Mouse (Mus musculus) hindbrain, embryonic 11.5 days (tissue): ENCODE measurements at regions not wholly inside any gene's neighbourhood (a gene's known extent, or its start where the extent isn't known, plus 50 kb on each side); places are given as distances from the start of the nearest gene placed in this dataset.

Experiments
- ATAC-seq: fragments of 200-750 bp; cut with Nextera tagmentation; 2 replicates; pipeline ENCODE4 v1.8.0; 2017; ENCODE audit warnings: mild to moderate bottlenecking, moderate TSS enrichment, moderate library complexity; ENCODE audit not compliant: low FRiP score
- DNase-seq: peaks from one replicate; pipeline ENCODE4 v3.0.0-alpha.2; 2015; ENCODE audit warnings: low spot score
- H3K27ac ChIP-seq: fragments of 300-500 bp; sonication (generic); 2 replicates; pipeline ENCODE4 v1.5.1; 2014; ENCODE audit warnings: mild to moderate bottlenecking, low read depth, low read length
- H3K27me3 ChIP-seq: fragments of 300-500 bp; sonication (generic); 2 replicates; pipeline ENCODE4 v1.6.1; 2014; ENCODE audit warnings: mild to moderate bottlenecking, low read length, moderate library complexity, mixed read lengths; ENCODE audit not compliant: control insufficient read depth, insufficient read depth
- H3K36me3 ChIP-seq: fragments of 300-500 bp; sonication (generic); 2 replicates; pipeline ENCODE4 v1.6.1; 2014; ENCODE audit warnings: mild to moderate bottlenecking, low read length, moderate library complexity, mixed read lengths; ENCODE audit not compliant: control insufficient read depth, insufficient read depth
- H3K4me1 ChIP-seq: fragments of 300-500 bp; sonication (generic); replicated peaks from 2 replicates; pipeline ENCODE4 v1.6.1; 2014; ENCODE audit warnings: low read length, mixed read lengths; ENCODE audit not compliant: control insufficient read depth, insufficient read depth
- H3K4me2 ChIP-seq: fragments of 300-500 bp; sonication (generic); replicated peaks from 2 replicates; pipeline ENCODE4 v1.6.1; 2014; ENCODE audit warnings: mild to moderate bottlenecking, low read depth, low read length
- H3K4me3 ChIP-seq: fragments of 300-500 bp; sonication (generic); 2 replicates; pipeline ENCODE4 v1.5.1; 2014; ENCODE audit warnings: low read depth, low read length
- H3K9ac ChIP-seq: fragments of 300-500 bp; sonication (generic); 2 replicates; pipeline ENCODE4 v1.6.1; 2014; ENCODE audit warnings: low read depth, low read length
- H3K9me3 ChIP-seq: fragments of 300-500 bp; sonication (generic); 2 replicates; pipeline ENCODE4 v1.6.1; 2016; ENCODE audit warnings: low read length; ENCODE audit not compliant: control insufficient read depth
- WGBS: fragments of 180-500 bp; shearing (Covaris S2); extraction: QIAGEN DNeasy Blood & Tissue Kit; methylation state at CpG from one replicate; pipeline ENCODE4 v1.1.7; 2014; 5-methylcytosine and 5-hydroxymethylcytosine counted together

GRCm38 (mm10) chrX:142561788-142562187 is 119.4 kb upstream of the Tmem164 start:
- Histone ChIP-seq H3K9me3 (no peaks in the 10 kb centered on the region), H3K9ac (no peak overlapping the region), H3K36me3 (no peaks in the 10 kb centered on the region), H3K4me2 (no peak overlapping the region), H3K27me3 (0 out of 2 replicates have a peak, but pooled peaks cover 3% of the 10 kb centered on the region), H3K4me3 (no peak overlapping the region), H3K27ac (no peak overlapping the region), H3K4me1 (no peaks in the 10 kb centered on the region)
- ATAC-seq (no peak), DNase-seq (no peak)
- WGBS: 82% methylated on average over 5 of the region's 5 CpGs

GRCm38 (mm10) chrX:142564186-142564585 is 117.0 kb upstream of the Tmem164 start:
- no peak for ATAC-seq
- H3K4me1 ChIP-seq: no peaks in the 10 kb centered on the region
- 85% methylated on average over 9 of the region's 9 CpGs for WGBS
- no peak overlapping the region for H3K4me3 ChIP-seq
- H3K9me3 ChIP-seq: no peaks in the 10 kb centered on the region
- no peak overlapping the region for H3K27ac ChIP-seq
- H3K9ac ChIP-seq: no peak overlapping the region
- no peak overlapping the region for H3K4me2 ChIP-seq
- DNase-seq: no peak
- H3K27me3 ChIP-seq: peaks cover 3% of the 10 kb centered on the region; the same call in 1 of the 2 replicates
- H3K36me3 ChIP-seq: no peaks in the 10 kb centered on the region

GRCm38 (mm10) chrX:142571772-142572171 is 109.4 kb upstream of the Tmem164 start:
- ATAC-seq (no peak), DNase-seq (no peak)
- no peaks in the 10 kb centered on the region for H3K9me3 ChIP-seq
- H3K4me1 ChIP-seq: no peaks in the 10 kb centered on the region
- H3K27me3 ChIP-seq: no peaks in the 10 kb centered on the region; the same call in 1 of the 2 replicates
- no peak overlapping the region for H3K4me3 ChIP-seq
- H3K9ac ChIP-seq: no peak overlapping the region
- no peaks in the 10 kb centered on the region for H3K36me3 ChIP-seq
- H3K4me2 ChIP-seq: no peak overlapping the region
- H3K27ac ChIP-seq: no peak overlapping the region

GRCm38 (mm10) chrX:142574022-142574421 is 107.2 kb upstream of the Tmem164 start:
- ATAC-seq: no peak
- no peaks in the 10 kb centered on the region for H3K4me1 ChIP-seq
- DNase-seq: no peak
- no peak overlapping the region for H3K4me3 ChIP-seq
- 88% methylated on average over 4 of the region's 4 CpGs for WGBS
- no peak overlapping the region for H3K4me2 ChIP-seq
- no peaks in the 10 kb centered on the region for H3K9me3 ChIP-seq
- H3K27ac ChIP-seq: no peak overlapping the region
- no peak overlapping the region for H3K9ac ChIP-seq
- no peaks in the 10 kb centered on the region for H3K27me3 ChIP-seq
- H3K36me3 ChIP-seq: no peaks in the 10 kb centered on the region

- no peak overlapping the region for H3K4me2 ChIP-seq
- ATAC-seq: no peak
- no peaks in the 10 kb centered on the region for H3K36me3 ChIP-seq
- no peak for DNase-seq
- 62% methylated on average over 10 of the region's 10 CpGs for WGBS
- H3K4me1 ChIP-seq: no peaks in the 10 kb centered on the region
- H3K4me3 ChIP-seq: no peak overlapping the region
- no peak overlapping the region for H3K9ac ChIP-seq
- no peak overlapping the region for H3K27ac ChIP-seq
- H3K9me3 ChIP-seq: no peaks in the 10 kb centered on the region
- H3K27me3 ChIP-seq: no peaks in the 10 kb centered on the region
Observed at GRCm38 (mm10) chrX:142574945-142575710, 106.1 kb upstream of the Tmem164 start.

- H3K4me2 ChIP-seq: no peak overlapping the region
- DNase-seq (no peak), ATAC-seq (no peak)
- H3K9me3 ChIP-seq: no peaks in the 10 kb centered on the region
- H3K27ac ChIP-seq: no peak overlapping the region
- H3K4me3 ChIP-seq: no peak overlapping the region
- no peaks in the 10 kb centered on the region for H3K36me3 ChIP-seq
- WGBS: 81% methylated on average over 3 of the region's 3 CpGs
- no peaks in the 10 kb centered on the region for H3K27me3 ChIP-seq
- no peaks in the 10 kb centered on the region for H3K4me1 ChIP-seq
- H3K9ac ChIP-seq: no peak overlapping the region
Observed at GRCm38 (mm10) chrX:142576127-142576526, 105.1 kb upstream of the Tmem164 start.

GRCm38 (mm10) chrX:142577449-142578081 is 103.6 kb upstream of the Tmem164 start:
- 81% methylated on average over 6 of the region's 6 CpGs for WGBS
- Histone ChIP-seq H3K27ac (no peak overlapping the region), H3K9me3 (no peaks in the 10 kb centered on the region), H3K36me3 (no peaks in the 10 kb centered on the region), H3K9ac (no peak overlapping the region), H3K4me2 (no peak overlapping the region), H3K4me1 (no peaks in the 10 kb centered on the region), H3K27me3 (no peaks in the 10 kb centered on the region), H3K4me3 (no peak overlapping the region)
- ATAC-seq: no peak
- no peak for DNase-seq

GRCm38 (mm10) chrX:142585281-142585680 is 95.9 kb upstream of the Tmem164 start:
- H3K36me3 ChIP-seq: no peaks in the 10 kb centered on the region
- 79% methylated on average over 2 of the region's 2 CpGs for WGBS

GRCm38 (mm10) chrX:142599377-142599776 is 81.8 kb upstream of the Tmem164 start:
- 98% methylated on average over 2 of the region's 2 CpGs for WGBS
- H3K4me2 ChIP-seq: no peak overlapping the region
- no peak overlapping the region for H3K27ac ChIP-seq
- H3K9me3 ChIP-seq: no peaks in the 10 kb centered on the region
- ATAC-seq: no peak
- no peak for DNase-seq
- H3K4me3 ChIP-seq: no peak overlapping the region
- no peaks in the 10 kb centered on the region for H3K36me3 ChIP-seq
- no peaks in the 10 kb centered on the region for H3K4me1 ChIP-seq
- H3K9ac ChIP-seq: no peak overlapping the region
- H3K27me3 ChIP-seq: peaks cover 2% of the 10 kb centered on the region; the same call in 1 of the 2 replicates

More at GRCm38 (mm10) chrX:142585281-142585680, 95.9 kb upstream of the Tmem164 start:
- Histone ChIP-seq H3K27me3 (no peaks in the 10 kb centered on the region; the same call in 1 of the 2 replicates), H3K27ac (no peak overlapping the region), H3K9me3 (no peaks in the 10 kb centered on the region), H3K4me1 (no peaks in the 10 kb centered on the region), H3K4me3 (no peak overlapping the region), H3K4me2 (no peak overlapping the region), H3K9ac (no peak overlapping the region)
- DNase-seq (no peak), ATAC-seq (no peak)
